Mouse (Mus musculus) adrenal gland (tissue): ENCODE data around the gene Ptprk.

Source experiments
- intact Hi-C: fragments of 180-260 bp; cut with DNase I; formaldehyde crosslinking; loops from one replicate; pipeline ENCODE4 v1.15.1; 2025
- microRNA-seq, 2 experiments: library from miRNA; unstranded; fragments of <30 nt; microRNA quantifications; one replicate each; pipeline ENCODE4; 2019

The Ptprk gene

DNA sequence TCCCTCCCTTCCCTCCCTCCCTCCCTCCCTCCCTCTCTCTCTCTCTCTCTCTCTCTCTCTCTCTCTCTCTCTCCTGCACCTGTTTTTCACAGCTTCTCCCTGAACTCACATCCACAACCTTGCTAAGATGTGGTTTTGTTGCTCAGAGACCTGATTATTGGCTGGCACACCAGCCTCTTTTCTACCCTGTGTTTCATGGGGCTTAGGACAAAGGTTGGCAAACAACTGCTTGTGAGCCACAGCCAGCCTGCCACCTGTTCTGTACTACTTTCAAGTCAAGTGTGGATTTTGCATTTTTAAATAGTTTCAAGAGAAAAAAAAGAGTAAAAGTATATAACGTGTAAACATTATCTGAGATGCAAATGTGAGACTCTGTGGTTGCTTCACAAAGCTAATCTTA is 544.8 kb downstream of the Ptprk start:
- intact Hi-C loops = no loop called here

DNA sequence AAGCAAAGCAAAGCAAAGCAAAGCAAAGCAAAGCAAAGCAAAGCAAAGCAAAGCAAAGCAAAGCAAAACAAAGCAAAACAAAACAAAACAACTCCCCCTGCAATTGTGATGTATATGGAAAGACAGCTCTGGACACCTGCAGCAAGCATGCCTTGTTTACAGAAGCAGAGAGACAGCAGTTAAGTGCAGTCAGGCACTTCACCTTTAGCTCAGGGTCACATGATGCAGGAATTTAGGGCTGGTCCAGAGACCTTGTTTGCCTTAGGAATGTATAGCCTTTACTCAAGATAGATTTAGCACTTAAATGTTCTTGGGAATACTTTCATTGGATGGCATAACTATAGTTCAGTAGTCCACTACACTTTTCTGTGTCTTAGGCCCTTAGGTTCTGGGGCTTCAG is 561.5 kb downstream of the Ptprk start:
- intact Hi-C loops = no loop called here

DNA sequence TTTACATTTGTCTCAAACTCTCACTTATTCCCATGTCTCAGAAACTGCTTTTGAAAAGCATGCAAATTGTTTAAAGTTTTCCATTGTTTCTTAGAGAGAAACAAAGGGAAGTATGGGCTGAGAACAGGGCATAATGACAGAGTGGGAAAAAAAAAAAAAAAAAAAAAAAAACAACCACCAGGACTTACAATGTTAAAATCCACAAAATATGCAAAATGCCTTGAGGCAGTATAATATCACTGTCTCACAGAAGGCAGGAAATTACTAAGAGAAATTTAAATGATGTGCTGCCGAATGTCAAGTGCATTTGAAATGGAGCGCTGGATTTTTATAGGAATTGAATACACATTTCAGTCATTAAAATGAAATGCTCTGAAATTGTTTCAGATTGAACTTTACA is 567.3 kb downstream of the Ptprk start:
- intact Hi-C loops = no loop called here

Small RNAs within 50 kb of the gene (microRNA-seq; reads per million reads assigned to microRNA genes)
- 0 reads per million in 2 experiments for gene Gm22370
